ENCODE assay signal across 8 mouse cellular contexts in genomic region chr1:172012030-172012429, GRCm38 (mm10). TPM values are rescaled to one million over a fixed set of nuclear protein-coding genes. Genes with fewer than 3 reads are reported as not detected.
DNase-seq lines count a peak whose midpoint lies in the region; ATAC-seq and TF ChIP-seq lines count a peak whose summit lies in the region.

No protein-coding gene starts in this region.

- peaks cover 76% of the 10 kb centered on the region for H3K36me3 ChIP-seq in forebrain, embryonic 10.5 days (replicated peaks)
- H3K36me3 ChIP-seq in hindbrain, embryonic 13.5 days, result peaks cover 57% of the 10 kb centered on the region
- no peaks in the 10 kb centered on the region for H3K36me3 ChIP-seq in small intestine, adult 2 months (ENCODE audit: control insufficient read depth, insufficient read depth, low read length)

- no peaks in the 10 kb centered on the region for H3K27me3 ChIP-seq in forebrain, embryonic 10.5 days (ENCODE audit: poor library complexity, severe bottlenecking)
- no peaks in the 10 kb centered on the region for H3K27me3 ChIP-seq in hindbrain, embryonic 13.5 days
- H3K27me3 ChIP-seq in small intestine, adult 2 months (ENCODE audit: control insufficient read depth, insufficient read depth, low read length), result no peaks in the 10 kb centered on the region

- no peak overlapping the region for H3K4me2 ChIP-seq in hindbrain, embryonic 13.5 days

- no peak overlapping the region for H3K9ac ChIP-seq in hindbrain, embryonic 13.5 days

- peak; percentile 68 for DNase-seq in ovary, postnatal 14 days (ENCODE audit: low spot score)
- no peak for DNase-seq in ovary, adult 18-20 months (ENCODE audit: low spot score)
- DNase-seq in c-Kit-positive CD71-positive TER-119-positive erythroid progenitor cells, embryonic 14.5 days (ENCODE audit: low spot score), result peak; percentile 30
- DNase-seq in forebrain, embryonic 10.5 days (ENCODE audit: extremely low spot score, low spot score), result peak; percentile 75
- peak; percentile 67 to 71 for DNase-seq in layer of hippocampus, postnatal 14 days (ENCODE audit: low spot score in 2 of 2)

- peak; percentile 73; the same call in 1 of the 2 replicates for TF ChIP-seq CTCF in small intestine, adult 2 months (IDR thresholded peaks at IDR 0.05; ENCODE audit: extremely low read depth, insufficient read length, insufficient replicate concordance, low read depth, low read length)

- 0 out of 2 replicates have a peak, but pooled peaks have one; percentile 6 for ATAC-seq in hindbrain, embryonic 13.5 days (ENCODE audit: low FRiP score)
- peak; percentile 62 for ATAC-seq in megakaryocyte, adult 5-6 weeks (ENCODE audit: poor library complexity, severe bottlenecking)

- peaks cover 50% of the 10 kb centered on the region for H3K4me1 ChIP-seq in forebrain, embryonic 10.5 days
- H3K4me1 ChIP-seq in hindbrain, embryonic 13.5 days (replicated peaks), result peaks cover 62% of the 10 kb centered on the region
- no peaks in the 10 kb centered on the region; the same call in 1 of the 2 replicates for H3K4me1 ChIP-seq in small intestine, adult 2 months (ENCODE audit: control insufficient read depth, insufficient read depth, insufficient read length, low read length)

- 40% methylated on average over 5 of the region's 5 CpGs for WGBS in forebrain, embryonic 10.5 days
- WGBS in hindbrain, embryonic 13.5 days, result 10% methylated on average over 5 of the region's 5 CpGs
- 24% methylated on average over 5 of the region's 5 CpGs for WGBS in small intestine, adult 2 months

- H3K27ac ChIP-seq in forebrain, embryonic 10.5 days, result peak overlapping the region; percentile 95; the same call in 1 of the 2 replicates
- H3K27ac ChIP-seq in hindbrain, embryonic 13.5 days, result peak overlapping the region; percentile 93; the same call in 1 of the 2 replicates
- no peak overlapping the region for H3K27ac ChIP-seq in small intestine, adult 2 months (ENCODE audit: insufficient read depth, low read depth, low read length)

- H3K9me3 ChIP-seq in forebrain, embryonic 10.5 days, result no peaks in the 10 kb centered on the region
- no peaks in the 10 kb centered on the region for H3K9me3 ChIP-seq in hindbrain, embryonic 13.5 days

- H3K4me3 ChIP-seq in forebrain, embryonic 10.5 days, result no peak overlapping the region
- H3K4me3 ChIP-seq in hindbrain, embryonic 13.5 days, result no peak overlapping the region
- no peak overlapping the region for H3K4me3 ChIP-seq in small intestine, adult 2 months (ENCODE audit: low read depth, low read length)

- no peak for TF ChIP-seq POLR2A in small intestine, adult 2 months (IDR thresholded peaks at IDR 0.05; ENCODE audit: low read depth, low read length)

RNA-seq across cellular contexts. Expression of gene Vangl2, which starts 16.2 kb away (rescaled TPM):
- polyA plus RNA-seq in forebrain, embryonic 10.5 days (2016; fragmentation: Nextera tagmentation; extraction: Ambion mirVana), result 40.6 and 41.7 TPM in 2 replicates
- polyA plus RNA-seq in hindbrain, embryonic 13.5 days (2015; fragmentation: Nextera tagmentation; extraction: Ambion mirVana), result 49.4 and 52.1 TPM in 2 replicates
- total RNA-seq in layer of hippocampus, postnatal 14 days (2021), result 10 to 100 TPM; 21.9 to 22.4 TPM
- 2.1 and 2.8 TPM in 2 replicates for total RNA-seq in megakaryocyte, adult 5-6 weeks (2015)
- total RNA-seq in megakaryocyte, adult 5-6 weeks (2017), result 1.8 and 2.5 TPM in 2 replicates
- polyA plus RNA-seq in small intestine, adult 2 months (2012; rRNA removed), result 1.4 and 1.6 TPM in 2 replicates

RNA-seq across cellular contexts. Expression of gene Nhlh1, which starts 45.3 kb away (rescaled TPM):
- 1.6 and 2.7 TPM in 2 replicates for polyA plus RNA-seq in forebrain, embryonic 10.5 days (2016; fragmentation: Nextera tagmentation; extraction: Ambion mirVana)
- polyA plus RNA-seq in hindbrain, embryonic 13.5 days (2015; fragmentation: Nextera tagmentation; extraction: Ambion mirVana), result 8.1 and 9.8 TPM in 2 replicates
- total RNA-seq in layer of hippocampus, postnatal 14 days (2021), result under 1 TPM; 0.85 to 0.91 TPM
- not detected in 2 replicates for total RNA-seq in megakaryocyte, adult 5-6 weeks (2015)
- total RNA-seq in megakaryocyte, adult 5-6 weeks (2017), result not detected in 2 replicates
- polyA plus RNA-seq in small intestine, adult 2 months (2012; rRNA removed), result 0.10 and 0.13 TPM in 2 replicates

Comparison
In these comparisons a context has a peak if more than half of its experiments do, and no peak if none do; other contexts are left out.
1. RNA of gene Vangl2, which starts 16.2 kb away (polyA plus RNA-seq): 49.4 to 52.1 TPM in hindbrain, embryonic 13.5 days and 40.6 to 41.7 TPM in forebrain, embryonic 10.5 days; 1.4 to 1.6 TPM in small intestine, adult 2 months; every median in the first group is over 10 times any median in the second.